Mouse (Mus musculus) E14TG2a.4 (cell line): ENCODE measurements at regions not wholly inside any gene's neighbourhood (a gene's known extent, or its start where the extent isn't known, plus 50 kb on each side); places are given as distances from the start of the nearest gene placed in this dataset.

ENCODE experiments used
- CTCF ChIP-seq: conservative IDR thresholded peaks from 2 replicates; pipeline ENCODE4 v1.5.1; 2014; ENCODE audit warnings: low read length
- NANOG ChIP-seq: IDR thresholded peaks from 2 replicates; pipeline ENCODE4 v1.6.1; 2014; ENCODE audit warnings: borderline replicate concordance, low read length, mixed read lengths
- POU5F1 ChIP-seq: IDR thresholded peaks from 2 replicates; pipeline ENCODE4 v1.6.1; 2014; ENCODE audit warnings: low read length, borderline replicate concordance

DNA sequence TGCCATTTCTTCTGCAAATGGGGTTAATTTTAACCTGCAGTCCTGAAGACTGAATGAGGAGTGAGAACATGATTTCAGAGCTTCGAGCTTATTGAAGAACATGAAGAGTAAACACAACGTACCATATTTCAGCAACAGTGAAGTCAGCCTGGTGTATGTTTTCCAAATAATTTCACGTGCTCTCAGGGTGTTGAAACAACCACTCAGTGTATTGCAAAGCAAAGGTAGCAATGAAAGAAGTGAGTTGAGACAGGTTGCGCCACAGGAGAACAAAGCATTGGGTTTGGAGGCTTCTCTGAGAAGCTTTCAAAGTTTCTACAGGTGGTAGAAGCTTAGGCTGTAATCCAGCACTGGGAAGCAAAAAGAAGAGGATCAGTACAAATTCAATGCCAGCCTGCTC is 251.7 kb downstream of the Rassf9 start:
- no peak for TF ChIP-seq CTCF
- TF ChIP-seq NANOG = no peak
- no peak for TF ChIP-seq POU5F1
